Mouse (Mus musculus) liver (tissue): ENCODE measurements at regions not wholly inside any gene's neighbourhood (a gene's known extent, or its start where the extent isn't known, plus 50 kb on each side); places are given as distances from the start of the nearest gene placed in this dataset.

ENCODE experiments used
- DNase-seq: peaks from one replicate; pipeline ENCODE4 v3.0.0-alpha.2; 2020; ENCODE audit warnings: mixed read lengths

GRCm38 (mm10) chr10:66940368-66940767, 155.6 kb upstream of the Jmjd1c start:
- DNase-seq, result no peak

- no peak for DNase-seq
These were observed 155.0 kb upstream of the Jmjd1c start for GRCm38 (mm10) chr10:66940922-66941321.

- DNase-seq, result no peak
These were observed 154.0 kb upstream of the Jmjd1c start for GRCm38 (mm10) chr10:66941974-66942373.

GRCm38 (mm10) chr10:66943875-66944274, 152.1 kb upstream of the Jmjd1c start:
- DNase-seq, result no peak

GRCm38 (mm10) chr10:66946161-66946560, 149.8 kb upstream of the Jmjd1c start:
- no peak for DNase-seq

GRCm38 (mm10) chr10:66948329-66948728, 147.6 kb upstream of the Jmjd1c start:
- DNase-seq, result no peak

GRCm38 (mm10) chr10:66950441-66950840, 145.5 kb upstream of the Jmjd1c start:
- DNase-seq, result no peak

- DNase-seq, result no peak
These were observed 144.6 kb upstream of the Jmjd1c start for GRCm38 (mm10) chr10:66951231-66951822.

GRCm38 (mm10) chr10:66951935-66952334, 144.0 kb upstream of the Jmjd1c start:
- DNase-seq, result no peak

- DNase-seq, result no peak
These were observed 142.5 kb upstream of the Jmjd1c start for GRCm38 (mm10) chr10:66953248-66953975.

GRCm38 (mm10) chr10:66953976-66954505, 141.9 kb upstream of the Jmjd1c start:
- DNase-seq, result no peak

GRCm38 (mm10) chr10:66955430-66955829, 140.5 kb upstream of the Jmjd1c start:
- no peak for DNase-seq

GRCm38 (mm10) chr10:66956619-66957018, 139.3 kb upstream of the Jmjd1c start:
- no peak for DNase-seq

GRCm38 (mm10) chr10:66957373-66957772, 138.6 kb upstream of the Jmjd1c start:
- DNase-seq, result no peak
